Mouse (Mus musculus) cortical plate, adult 2 months (tissue): ENCODE data around the gene Acbd5.

Source experiments
- CTCF ChIP-seq: fragments of 200-500 bp; IDR thresholded peaks from 2 replicates; pipeline ENCODE4 v1.5.1; 2011; ENCODE audit warnings: mild to moderate bottlenecking, control low read depth, low read length; ENCODE audit not compliant: insufficient read depth; ENCODE audit errors: extremely low read depth
- POLR2A ChIP-seq: fragments of 200-500 bp; IDR thresholded peaks from 2 replicates; pipeline ENCODE4 v1.6.1; 2011; ENCODE audit warnings: mild to moderate bottlenecking, low read length, control low read depth; ENCODE audit not compliant: insufficient read depth; ENCODE audit errors: extremely low read depth

- no peak for TF ChIP-seq CTCF
- TF ChIP-seq POLR2A = no peak
These were observed 20.0 kb upstream of the Acbd5 start for GRCm38 (mm10) chr2:23048006-23048405.
